Mouse (Mus musculus) lung, embryonic 14.5 days (tissue): ENCODE data around the gene Dag1. TPM values are rescaled to one million over a fixed set of nuclear protein-coding genes. Genes with fewer than 3 reads are reported as not detected.

Experiments
- ATAC-seq: fragments of 200-750 bp; cut with Nextera tagmentation; 2 replicates; pipeline ENCODE4 v1.8.0; 2017; ENCODE audit warnings: mild to moderate bottlenecking, moderate TSS enrichment, moderate library complexity; ENCODE audit not compliant: insufficient read depth
- DNase-seq: peaks from one replicate; pipeline ENCODE4 v3.0.0-alpha.2; 2015
- H3K27ac ChIP-seq: fragments of 300-500 bp; sonication (generic); 2 replicates; pipeline ENCODE4 v1.5.1; 2014; ENCODE audit warnings: low read depth, mild to moderate bottlenecking, moderate library complexity
- H3K27me3 ChIP-seq: fragments of 300-500 bp; sonication (generic); 2 replicates; pipeline ENCODE4 v1.6.1; 2014; ENCODE audit warnings: low read length, control low read depth; ENCODE audit not compliant: insufficient read depth
- H3K36me3 ChIP-seq: fragments of 300-500 bp; sonication (generic); 2 replicates; pipeline ENCODE4 v1.6.1; 2014; ENCODE audit warnings: control low read depth; ENCODE audit not compliant: insufficient read depth
- H3K4me1 ChIP-seq: fragments of 300-500 bp; sonication (generic); 2 replicates; pipeline ENCODE4 v1.6.1; 2014; ENCODE audit warnings: antibody characterized with exemption, control low read depth; ENCODE audit not compliant: insufficient read depth
- H3K4me2 ChIP-seq: fragments of 300-500 bp; sonication (generic); 2 replicates; pipeline ENCODE4 v1.6.1; 2014; ENCODE audit warnings: mild to moderate bottlenecking
- H3K4me3 ChIP-seq: fragments of 300-500 bp; sonication (generic); 2 replicates; pipeline ENCODE4 v1.5.1; 2014; ENCODE audit warnings: low read depth, low read length
- H3K9ac ChIP-seq: fragments of 300-500 bp; sonication (generic); 2 replicates; pipeline ENCODE4 v1.6.1; 2014
- H3K9me3 ChIP-seq: fragments of 300-500 bp; sonication (generic); 2 replicates; pipeline ENCODE4 v1.6.1; 2016; ENCODE audit warnings: low read depth, low read length, control low read depth
- CTCF ChIP-seq: IDR thresholded peaks from 2 replicates; pipeline ENCODE4 v1.5.1; 2016; ENCODE audit warnings: antibody characterized with exemption, low read depth
- WGBS: fragments of 180-500 bp; shearing (Covaris S2); extraction: QIAGEN DNeasy Blood & Tissue Kit; methylation state at CpG from one replicate; pipeline ENCODE4 v1.1.7; 2014; 5-methylcytosine and 5-hydroxymethylcytosine counted together
- polyA plus RNA-seq: library from polyadenylated mRNA; unstranded; fragments of >200 nt; fragmentation: Nextera tagmentation; extraction: Ambion mirVana; gene quantifications from 2 replicates; pipeline ENCODE4 v1.2.1, GENCODE M21; 2014

The Dag1 gene
- polyA plus RNA-seq, result 102 and 106 TPM in 2 replicates

DNA sequence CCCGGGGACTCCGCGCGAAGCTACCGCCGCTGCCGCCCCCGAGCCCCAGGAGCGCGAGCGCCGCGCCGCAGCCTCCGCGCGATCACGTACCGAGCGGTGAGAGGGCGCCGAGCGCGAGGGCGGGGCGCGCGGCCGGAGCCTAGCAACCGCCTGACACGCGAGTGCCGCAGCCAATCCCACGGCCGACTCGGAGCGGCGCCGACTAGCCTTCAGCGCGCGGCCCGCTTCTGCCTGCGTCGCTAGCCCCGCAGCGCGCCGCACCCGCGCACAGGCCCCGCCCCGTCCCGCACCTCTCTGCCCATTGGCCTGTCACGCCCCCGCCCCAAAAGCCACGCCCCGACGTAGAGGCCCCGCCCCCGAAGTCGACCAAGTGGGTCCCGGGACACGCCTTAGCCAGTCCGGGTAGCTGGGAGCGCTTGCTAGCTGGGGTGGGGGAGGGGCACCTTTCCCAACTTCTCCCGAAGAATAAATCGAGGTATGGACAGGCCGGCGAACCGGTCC lies at the start of gene Dag1:
Gene Dag1, minus strand, starts transcription at position 269 of the 501 bp plus-strand sequence.
- DNase-seq, result peak; percentile 96
- peak within 1 kb of the TSS; percentile 95 for H3K4me3 ChIP-seq
- 0% methylated on average over 56 of the region's 71 CpGs for WGBS

DNA sequence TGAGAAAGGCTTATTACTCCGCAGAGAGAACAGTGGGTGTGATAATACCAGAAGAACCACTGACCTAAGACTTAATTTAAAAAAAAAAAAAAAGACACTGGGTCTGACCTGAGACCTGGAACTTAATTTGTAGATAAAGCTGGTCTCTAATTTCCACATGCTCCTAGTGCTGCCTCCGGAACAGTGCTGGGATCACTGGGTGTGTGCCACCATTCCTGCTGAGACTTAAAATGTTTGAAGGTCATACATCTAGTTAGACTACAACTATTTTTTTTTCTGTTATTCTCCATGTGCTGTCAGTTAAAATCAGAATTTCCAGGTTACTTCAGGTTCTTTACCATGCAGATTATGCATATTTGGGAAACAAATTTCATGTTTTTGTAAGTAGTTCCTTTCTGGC lies 44.4 kb upstream of the Dag1 start:
- WGBS, result 47% methylated on average over 2 of the region's 2 CpGs
- H3K27ac ChIP-seq, result no peak overlapping the region
- H3K36me3 ChIP-seq, result peaks cover 13% of the 10 kb centered on the region
- no peak for TF ChIP-seq CTCF
- peak overlapping the region; percentile 49 for H3K9ac ChIP-seq
- no peaks in the 10 kb centered on the region for H3K27me3 ChIP-seq
- ATAC-seq (no peak), DNase-seq (no peak)
- H3K9me3 ChIP-seq, result no peaks in the 10 kb centered on the region
- peak overlapping the region; percentile 96 for H3K4me3 ChIP-seq
- H3K4me1 ChIP-seq, result peaks cover 6% of the 10 kb centered on the region
- peak overlapping the region; percentile 94 for H3K4me2 ChIP-seq

More for the DNA sequence above, at the start of gene Dag1:
- no peaks in the 10 kb centered on the region for H3K27me3 ChIP-seq
- peak; percentile 96 for ATAC-seq
- peak within 1 kb of the TSS; percentile 95 for H3K27ac ChIP-seq
- no peaks in the 10 kb centered on the region for H3K9me3 ChIP-seq
- peak within 1 kb of the TSS; percentile 88 for H3K9ac ChIP-seq
- H3K4me1 ChIP-seq, result peaks cover 19% of the 10 kb centered on the region
- no peak for TF ChIP-seq CTCF
- H3K4me2 ChIP-seq, result peak within 1 kb of the TSS; percentile 77
- H3K36me3 ChIP-seq, result no peaks in the 10 kb centered on the region

DNA sequence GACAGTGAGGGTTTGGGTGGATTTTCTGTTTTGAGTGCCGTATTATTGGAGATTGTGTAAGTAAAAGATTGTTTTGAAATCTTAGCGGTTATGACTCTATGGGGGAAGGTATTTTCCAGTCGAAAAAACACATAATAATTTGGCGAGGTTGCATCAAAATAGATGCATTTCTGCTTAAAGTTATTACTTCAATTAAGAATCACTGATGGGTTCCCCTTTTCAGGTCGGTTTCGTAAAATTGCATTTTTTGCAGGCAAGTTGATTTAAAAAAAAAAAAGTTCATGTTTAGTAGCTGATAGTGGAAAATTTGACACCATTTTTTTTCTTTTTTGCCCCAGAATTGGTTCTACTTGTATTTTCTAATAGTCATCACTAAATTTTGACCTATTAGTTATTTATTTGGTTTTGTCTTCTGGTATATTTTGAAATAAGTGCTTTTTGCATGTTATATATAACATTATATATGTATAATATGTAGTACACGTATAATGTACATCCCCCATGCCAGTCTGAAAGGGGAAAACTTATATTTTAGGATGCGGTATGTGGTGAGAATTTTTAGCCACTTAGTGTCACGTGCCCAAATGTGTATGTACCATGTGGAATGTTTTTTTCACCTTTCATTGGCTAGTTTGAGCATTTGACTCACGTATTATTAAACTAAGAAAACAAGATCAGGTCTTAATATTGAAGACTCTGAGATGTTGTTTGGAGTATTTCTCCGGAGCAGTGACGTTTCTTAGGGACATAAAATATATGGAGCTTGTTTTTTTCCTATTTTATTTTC lies 43.5 kb upstream of the Dag1 start:
- H3K27ac ChIP-seq, result peak overlapping the region; percentile 100
- H3K9ac ChIP-seq, result peak overlapping the region; percentile 98
- DNase-seq, result peak; percentile 30
- no peaks in the 10 kb centered on the region for H3K9me3 ChIP-seq
- peak overlapping the region; percentile 94 for H3K4me2 ChIP-seq
- peak overlapping the region; percentile 96 for H3K4me3 ChIP-seq
- H3K27me3 ChIP-seq, result no peaks in the 10 kb centered on the region
- H3K36me3 ChIP-seq, result peaks cover 19% of the 10 kb centered on the region
- peaks cover 6% of the 10 kb centered on the region for H3K4me1 ChIP-seq
- WGBS, result 6% methylated on average over 12 of the region's 12 CpGs
- no peak for TF ChIP-seq CTCF
- no peak for ATAC-seq

DNA sequence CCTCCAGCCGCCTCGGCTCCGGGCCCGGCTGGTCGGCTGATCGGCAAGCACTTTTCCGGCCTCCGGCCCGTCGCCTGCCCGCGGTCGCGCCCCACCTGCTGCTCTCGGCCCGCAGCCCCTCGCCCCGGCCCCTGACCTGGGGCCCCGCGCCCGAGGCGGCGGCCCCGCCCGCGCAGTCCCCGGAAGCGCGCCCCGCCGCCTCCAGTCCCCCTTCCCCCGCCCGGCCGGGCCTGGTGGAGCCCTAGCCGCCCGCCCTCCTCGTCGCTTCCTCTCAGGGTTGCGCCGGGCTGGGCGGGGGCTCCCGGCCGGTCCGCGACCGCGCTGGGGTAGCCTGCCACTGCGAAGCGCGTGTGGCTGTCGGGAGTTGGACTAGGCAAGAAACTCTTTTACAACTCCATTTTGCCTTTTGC lies 42.8 kb upstream of the Dag1 start:
- DNase-seq (peak; percentile 89), ATAC-seq (peak; percentile 83)
- H3K4me2 ChIP-seq, result peak overlapping the region; percentile 94
- peaks cover 6% of the 10 kb centered on the region for H3K4me1 ChIP-seq
- TF ChIP-seq CTCF, result no peak
- under 1% methylated on average over 51 of the region's 51 CpGs for WGBS
- H3K4me3 ChIP-seq, result peak overlapping the region; percentile 96
- H3K36me3 ChIP-seq, result peaks cover 19% of the 10 kb centered on the region
- peak overlapping the region; percentile 100 for H3K27ac ChIP-seq
- H3K9me3 ChIP-seq, result no peaks in the 10 kb centered on the region
- no peaks in the 10 kb centered on the region for H3K27me3 ChIP-seq
- H3K9ac ChIP-seq, result peak overlapping the region; percentile 98

DNA sequence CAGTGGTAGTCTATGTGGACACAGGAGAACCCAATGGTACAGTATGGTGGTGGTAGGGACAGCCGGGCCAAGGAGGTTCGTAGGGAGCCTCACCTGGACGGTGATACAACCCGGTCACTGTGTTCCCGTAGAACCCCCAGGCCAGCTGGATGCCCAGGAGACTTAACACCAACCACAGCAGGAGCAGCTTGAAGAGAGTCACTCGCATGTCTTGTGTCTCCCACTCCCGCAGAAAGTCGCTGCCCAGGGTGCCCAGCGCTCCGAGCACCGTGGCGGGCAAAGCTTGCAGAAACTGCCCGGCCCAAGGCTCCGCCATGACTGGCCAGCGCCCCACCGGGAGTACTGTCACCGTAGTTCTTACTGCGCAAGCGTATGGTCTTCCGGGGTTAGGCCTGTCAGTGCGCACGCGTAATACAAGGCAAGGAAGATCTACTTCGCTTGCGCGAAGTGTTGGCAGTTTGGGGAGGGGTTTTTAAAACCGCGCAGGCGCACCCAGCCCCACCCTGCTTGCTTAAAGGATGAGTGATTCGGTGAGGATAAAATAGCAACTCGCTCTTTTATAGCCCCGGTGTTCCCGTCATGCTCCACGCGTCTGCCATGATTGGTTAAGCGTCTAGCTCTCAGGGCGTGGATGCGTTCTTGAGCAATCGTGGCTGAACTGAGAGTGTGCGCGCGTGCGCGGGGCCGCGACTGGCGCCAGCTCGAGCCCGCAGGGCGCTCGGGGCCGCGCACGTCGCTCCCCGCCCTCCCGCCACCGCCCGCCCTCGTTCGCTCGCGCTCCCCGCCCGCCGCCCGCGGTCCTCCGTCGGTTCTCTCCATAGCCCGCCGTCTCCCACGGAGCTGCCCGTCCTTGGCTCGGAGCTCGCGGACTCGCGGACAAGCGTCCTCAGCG lies 42.1 kb upstream of the Dag1 start, which contains the start of the genes Rhoa and Tcta:
Gene Rhoa, plus strand, starts transcription at position 501 of the 892 bp plus-strand sequence.
Gene Tcta, minus strand, starts transcription at position 532 of the 892 bp plus-strand sequence.
- peak within 1 kb of the TSS; percentile 96 for H3K4me3 ChIP-seq
- peak; percentile 96 for ATAC-seq
- TF ChIP-seq CTCF, result no peak

DNA sequence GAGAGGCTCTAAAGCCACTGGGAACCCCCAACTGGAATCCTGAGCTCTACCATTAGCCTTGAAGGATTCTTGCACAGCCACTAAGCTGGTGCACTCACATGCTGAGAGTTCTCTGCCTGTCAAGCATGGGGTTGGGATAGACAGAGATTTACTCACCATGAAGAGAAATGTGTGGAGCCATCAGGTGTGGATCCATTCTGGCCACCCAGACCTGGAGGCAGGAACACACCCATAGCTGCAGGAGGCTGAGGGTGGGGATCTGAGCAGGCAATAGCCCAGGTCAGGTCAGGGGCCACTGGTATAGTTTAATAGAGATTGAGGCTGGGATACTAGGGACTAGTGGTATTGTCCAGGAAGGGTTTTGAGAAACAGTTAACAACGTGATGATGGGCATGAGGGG lies 41.4 kb upstream of the Dag1 start:
- H3K27me3 ChIP-seq, result no peaks in the 10 kb centered on the region
- 0% methylated on average over 1 of the region's 1 CpGs for WGBS
- DNase-seq (no peak), ATAC-seq (peak; percentile 0; the same call in 1 of the 2 replicates)
- TF ChIP-seq CTCF, result no peak
- peak overlapping the region; percentile 72 for H3K27ac ChIP-seq
- H3K9ac ChIP-seq, result peak overlapping the region; percentile 75
- no peaks in the 10 kb centered on the region for H3K9me3 ChIP-seq
- H3K4me2 ChIP-seq, result peak overlapping the region; percentile 85
- peaks cover 6% of the 10 kb centered on the region for H3K4me1 ChIP-seq
- H3K36me3 ChIP-seq, result peaks cover 32% of the 10 kb centered on the region
- peak overlapping the region; percentile 96 for H3K4me3 ChIP-seq

More for the DNA sequence above, 42.1 kb upstream of the Dag1 start, which contains the start of the genes Rhoa and Tcta:
- Histone ChIP-seq H3K36me3 (peaks cover 25% of the 10 kb centered on the region), H3K9me3 (no peaks in the 10 kb centered on the region), H3K9ac (peak within 1 kb of the TSS; percentile 98), H3K4me2 (peak within 1 kb of the TSS; percentile 94), H3K27ac (peak within 1 kb of the TSS; percentile 100), H3K27me3 (no peaks in the 10 kb centered on the region), H3K4me1 (peaks cover 6% of the 10 kb centered on the region)
- WGBS, result 0% methylated on average over 60 of the region's 81 CpGs
- peak; percentile 100 for DNase-seq
